Mouse (Mus musculus) frontal cortex, postnatal 14 days (tissue): ENCODE data around the gene Pola2.

ENCODE experiments used
- DNase-seq, 2 experiments: peaks; one replicate each; pipeline ENCODE4 v3.0.0; 2022; ENCODE audit warnings: low spot score in 2 of 2

The Pola2 gene

DNA sequence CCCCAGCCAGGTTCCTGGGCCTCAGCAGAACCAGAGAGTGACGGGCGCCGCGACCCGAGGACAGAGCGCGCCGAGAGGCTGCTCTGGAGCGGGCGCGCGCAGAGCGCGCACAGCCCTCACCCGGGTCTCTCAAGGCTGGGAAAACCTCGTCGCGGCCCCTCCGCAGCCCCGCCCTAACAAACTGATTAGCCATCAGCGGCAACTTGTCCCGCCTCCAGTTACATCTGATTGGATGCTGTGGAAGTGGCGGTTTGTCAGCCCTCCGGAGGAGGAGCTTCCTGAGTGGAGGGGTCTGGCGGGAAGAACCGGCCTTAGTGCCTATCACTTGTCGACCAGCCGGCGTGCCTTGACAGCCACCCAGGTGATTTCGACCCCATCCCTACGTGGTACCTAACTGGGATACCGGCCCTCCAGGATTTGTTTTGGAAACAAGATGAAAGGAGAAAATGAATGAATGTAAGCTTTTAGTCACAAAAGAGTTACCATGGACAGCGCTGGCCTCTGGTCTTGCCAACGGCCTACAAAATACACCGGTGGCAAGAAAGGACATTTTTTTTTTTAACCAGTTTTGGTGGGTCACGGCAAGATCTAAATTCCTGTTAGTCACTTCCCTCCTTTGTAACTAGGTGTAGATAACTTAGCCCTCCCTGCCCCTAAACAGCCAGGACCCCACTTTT lies 69.9 kb downstream of the Pola2 start, which contains the start of gene Tigd3:
Gene Tigd3 (minus strand): TSS at position 148 of the 677 bp plus-strand sequence.
- DNase-seq, result peak; percentile 92 to 94

DNA sequence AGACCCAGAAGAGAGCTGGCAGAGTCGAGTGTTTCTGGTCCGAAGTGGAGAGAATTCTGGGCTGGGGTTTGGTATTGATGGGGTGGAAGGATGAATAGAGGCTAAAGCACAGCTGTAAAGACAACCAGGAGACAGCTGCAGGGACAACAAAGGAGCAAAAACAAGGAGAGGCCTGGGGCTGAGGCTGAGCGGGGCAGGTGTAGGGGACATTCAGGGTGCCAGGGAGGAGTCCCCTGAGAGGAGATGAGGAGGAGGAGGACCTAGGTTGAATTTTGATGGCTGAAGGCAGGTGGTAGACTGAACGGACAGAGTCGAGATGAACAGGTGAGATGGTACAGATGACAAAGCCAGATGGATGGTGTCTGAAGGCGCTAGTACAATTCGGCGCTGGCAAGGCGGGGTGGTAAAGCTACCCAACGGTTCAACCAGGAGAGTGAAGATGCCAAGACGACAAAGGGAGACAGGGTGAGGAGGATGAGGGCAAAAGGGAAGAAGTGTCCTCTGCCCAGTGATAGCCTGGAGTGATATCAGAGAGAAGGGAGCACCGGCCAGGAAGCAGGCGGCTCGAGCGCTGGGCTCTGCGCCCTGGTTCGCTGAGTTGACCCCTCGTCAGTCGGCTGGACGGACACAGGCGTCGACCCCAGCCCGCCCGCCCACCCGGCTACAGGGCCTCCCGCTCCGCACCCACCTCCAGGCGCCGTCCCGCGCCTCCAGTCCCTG lies 70.6 kb downstream of the Pola2 start:
- no peak for DNase-seq

DNA sequence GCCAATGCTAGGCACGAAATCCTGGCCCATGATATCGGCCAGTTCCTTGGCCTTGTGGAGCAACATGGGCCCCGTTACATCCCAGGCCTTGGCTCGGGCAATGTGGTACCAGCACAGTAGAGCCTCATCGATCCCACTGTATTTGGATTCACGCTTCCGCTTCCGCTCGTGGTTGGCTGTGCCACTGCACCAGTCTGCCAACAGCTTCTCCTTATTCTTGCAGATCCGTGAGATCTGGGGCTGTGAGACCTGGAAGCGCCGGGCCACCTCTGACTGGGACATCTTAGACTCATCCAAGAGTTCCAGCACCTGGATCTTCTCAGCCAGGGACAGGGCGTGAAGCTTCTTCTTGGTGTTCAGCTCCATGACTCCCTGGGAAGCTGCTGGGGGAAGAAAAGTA lies 71.3 kb downstream of the Pola2 start:
- DNase-seq, result no peak

DNA sequence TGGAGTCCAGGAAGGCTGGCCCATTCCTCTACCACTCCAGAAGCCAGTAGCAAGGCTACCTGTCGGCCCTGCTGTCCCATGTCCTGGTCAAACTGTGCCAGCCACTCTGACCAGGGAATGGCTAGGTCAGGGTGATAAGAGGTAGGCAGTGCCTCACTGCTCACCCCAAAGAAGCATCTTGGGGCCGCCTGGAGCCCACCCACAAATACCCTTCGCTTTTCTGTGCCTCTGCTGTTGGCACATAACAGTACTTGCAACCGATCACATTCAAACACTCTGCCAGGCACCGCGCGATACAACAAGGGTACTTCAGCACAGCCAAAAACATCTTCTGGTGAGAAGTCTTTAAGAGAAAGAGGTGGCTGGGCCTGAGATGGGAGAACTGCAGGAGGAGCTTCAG lies 71.7 kb downstream of the Pola2 start:
- DNase-seq, result no peak

DNA sequence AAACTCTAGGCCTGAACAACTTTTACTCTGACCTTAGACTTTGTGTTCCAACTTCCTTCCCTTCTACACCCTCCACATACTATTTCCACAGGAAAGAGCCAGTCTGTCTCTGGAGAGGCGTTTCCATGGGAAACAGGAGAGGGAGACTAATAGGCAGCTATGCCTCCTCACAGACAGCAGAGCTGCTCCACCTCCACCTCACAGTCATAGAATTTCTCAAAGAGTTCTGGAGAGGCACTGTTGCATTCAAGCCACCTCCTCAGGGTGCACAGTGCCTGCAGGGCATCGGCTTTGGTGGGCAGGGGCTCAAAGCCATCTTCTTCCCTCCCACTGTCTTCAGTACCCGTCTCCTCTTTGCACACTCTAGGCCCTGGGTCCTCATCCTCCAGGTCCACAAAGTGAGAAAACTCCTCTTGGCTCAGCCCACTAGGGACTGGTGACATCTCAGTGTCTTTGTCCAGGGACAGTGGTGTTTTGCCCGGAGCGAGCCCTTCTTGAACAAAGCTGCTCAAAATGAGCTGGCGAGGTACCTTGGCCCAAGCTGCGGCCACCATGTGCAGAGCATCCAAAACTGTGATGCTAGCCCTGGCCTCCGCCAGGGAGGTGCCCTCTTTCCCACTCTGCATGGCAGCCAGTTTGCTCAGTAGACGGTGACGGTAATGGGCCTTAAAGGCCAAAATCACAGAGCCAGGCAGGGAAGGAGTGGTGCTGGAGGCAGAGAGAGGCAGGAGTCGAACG lies 72.3 kb downstream of the Pola2 start:
- no peak for DNase-seq
